Mouse (Mus musculus) CH12.LX (cell line): ENCODE data around the gene Fst.

Experiments used
- CTCF ChIP-seq, 2 experiments: IDR thresholded peaks in 1 of 2; conservative IDR thresholded peaks in 1 of 2; 2 replicates each; pipeline ENCODE4 v1.5.1; 2011 to 2012; ENCODE audit warnings: low read depth in 2 of 2, low read length in 2 of 2, improper control_type of control experiment in 1 of 2, inconsistent platforms in 1 of 2, mild to moderate bottlenecking in 1 of 2, moderate library complexity in 1 of 2
- IRF4 ChIP-seq: IDR thresholded peaks from 2 replicates; pipeline ENCODE4 v1.6.1; 2014; ENCODE audit warnings: low read depth, mild to moderate bottlenecking, inconsistent platforms, low read length, improper control_type of control experiment
- USF2 ChIP-seq: conservative IDR thresholded peaks from 2 replicates; pipeline ENCODE4 v1.6.1; 2011; ENCODE audit warnings: low read depth, low read length, improper control_type of control experiment

DNA sequence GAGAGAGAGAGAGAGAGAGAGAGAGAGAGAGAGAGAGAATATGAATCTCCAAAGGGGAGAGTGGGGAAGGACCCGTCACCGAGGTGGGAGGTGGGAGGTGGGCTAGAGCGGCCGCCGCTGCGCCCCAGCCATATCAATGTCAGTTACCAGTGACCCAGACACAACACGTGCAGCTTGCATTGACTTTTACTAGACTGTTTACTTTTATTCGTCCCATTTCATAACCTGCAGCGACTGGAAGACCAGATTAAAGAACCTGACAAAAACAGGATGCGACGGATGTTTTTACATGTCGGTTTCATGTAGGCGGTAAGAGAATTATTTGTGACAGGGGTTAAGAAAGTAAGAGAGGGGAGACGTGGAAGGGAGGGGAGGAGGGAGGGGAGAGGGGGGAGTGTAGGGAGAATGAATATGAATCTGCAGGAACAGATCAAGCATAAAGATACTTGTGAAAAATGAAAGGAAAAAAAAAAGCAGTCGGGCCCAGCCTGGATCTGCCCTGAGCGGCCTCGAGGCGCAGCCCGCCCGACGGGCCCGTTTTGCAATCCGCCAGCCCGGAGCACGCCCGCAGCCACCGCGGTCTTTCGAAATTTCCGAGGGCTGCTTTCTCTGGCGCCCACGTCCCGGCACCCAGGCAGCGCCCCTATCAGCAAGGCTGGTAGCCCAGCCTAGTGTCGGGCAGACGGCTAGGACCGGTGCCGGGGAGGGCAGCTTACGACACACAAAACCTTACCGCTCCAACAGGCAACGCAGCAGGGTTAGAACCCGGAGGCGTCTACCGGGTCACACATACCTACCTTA, 1.8 kb downstream of the Fst start:
- TF ChIP-seq CTCF (conservative IDR thresholded peaks at IDR 0.05 in 1 of 2, IDR thresholded peaks at IDR 0.05 in 1 of 2; ENCODE audit: low read depth in 2 of 2, low read length in 2 of 2) (no peak), USF2 (no peak), IRF4 (no peak)
